Mouse (Mus musculus) MEL (cell line): ENCODE data around the gene Atf2. TPM values are rescaled to one million over a fixed set of nuclear protein-coding genes. Genes with fewer than 3 reads are reported as not detected.
A peak's percentile ranks its signal among the peaks of the same experiment; 100 is the strongest.

Experiments
- DNase-seq: peaks from one replicate; pipeline ENCODE4 v3.0.0; 2011; ENCODE audit warnings: low read depth, low spot score
- H3K27ac ChIP-seq: 2 replicates; pipeline ENCODE4 v1.5.1; 2012; ENCODE audit warnings: low read depth, mild to moderate bottlenecking, control low read depth, low read length, moderate library complexity; ENCODE audit not compliant: control insufficient read depth
- H3K27me3 ChIP-seq, 2 experiments: fragments of 150-350 bp in 1 of 2; sonication (generic) in 1 of 2; 2 replicates each; pipeline ENCODE4 v1.6.1; 2012; ENCODE audit warnings: low read length in 2 of 2, mild to moderate bottlenecking in 2 of 2, improper control_type of control experiment in 1 of 2, moderate library complexity in 1 of 2; ENCODE audit not compliant: insufficient read depth in 2 of 2, control insufficient read depth in 1 of 2
- H3K36me3 ChIP-seq, 2 experiments: 2 replicates each; pipeline ENCODE4 v1.6.1; 2012 to 2014; ENCODE audit warnings: low read length in 2 of 2, improper control_type of control experiment in 1 of 2, inconsistent platforms in 1 of 2, mild to moderate bottlenecking in 1 of 2; ENCODE audit not compliant: insufficient read depth in 2 of 2, control insufficient read depth in 1 of 2
- H3K4me1 ChIP-seq, 2 experiments: fragments of 150-350 bp in 1 of 2; sonication (generic) in 1 of 2; 2 replicates each; pipeline ENCODE4 v1.6.1; 2012; ENCODE audit warnings: low read length in 2 of 2, improper control_type of control experiment in 1 of 2, mild to moderate bottlenecking in 1 of 2; ENCODE audit not compliant: insufficient read depth in 2 of 2, control insufficient read depth in 1 of 2
- H3K4me3 ChIP-seq, 2 experiments: fragments of 150-350 bp in 1 of 2; sonication (generic) in 1 of 2; 2 replicates each; pipeline ENCODE4 v1.5.1; 2012; ENCODE audit warnings: low read depth in 2 of 2, low read length in 2 of 2, mild to moderate bottlenecking in 2 of 2, moderate library complexity in 2 of 2, control low read depth in 1 of 2, improper control_type of control experiment in 1 of 2; ENCODE audit not compliant: control insufficient read depth in 1 of 2, insufficient read depth in 1 of 2
- H3K79me2 ChIP-seq: 2 replicates; pipeline ENCODE4 v1.6.1; 2012; ENCODE audit warnings: mild to moderate bottlenecking, low read length, moderate library complexity; ENCODE audit not compliant: control insufficient read depth, poor library complexity, insufficient read depth
- H3K9ac ChIP-seq: 2 replicates; pipeline ENCODE4 v1.6.1; 2012; ENCODE audit warnings: low read depth, mild to moderate bottlenecking, control low read depth, low read length, moderate library complexity; ENCODE audit not compliant: control insufficient read depth, poor library complexity, severe bottlenecking
- H3K9me3 ChIP-seq: fragments of 150-350 bp; sonication (generic); replicated peaks from 2 replicates; pipeline ENCODE4 v1.6.1; 2012; ENCODE audit warnings: mild to moderate bottlenecking, low read length, improper control_type of control experiment, moderate library complexity; ENCODE audit not compliant: insufficient read depth
- BHLHE40 ChIP-seq: IDR thresholded peaks from 2 replicates; pipeline ENCODE4 v1.6.1; 2012; ENCODE audit warnings: low read depth, mild to moderate bottlenecking, inconsistent platforms, low read length, improper control_type of control experiment, borderline replicate concordance
- CHD1 ChIP-seq: IDR thresholded peaks from 2 replicates; pipeline ENCODE4 v1.6.1; 2012; ENCODE audit warnings: low read depth, mild to moderate bottlenecking, inconsistent platforms, low read length, improper control_type of control experiment
- CHD2 ChIP-seq: IDR thresholded peaks from 2 replicates; pipeline ENCODE4 v1.6.1; 2011; ENCODE audit warnings: low read length, improper control_type of control experiment
- CTCF ChIP-seq, 3 experiments: IDR thresholded peaks in 2 of 3; conservative IDR thresholded peaks in 1 of 3; 2 replicates each; pipeline ENCODE4 v1.5.1; 2011 to 2012; ENCODE audit warnings: low read length in 3 of 3, low read depth in 2 of 3, mild to moderate bottlenecking in 2 of 3, improper control_type of control experiment in 1 of 3, inconsistent platforms in 1 of 3, mixed read lengths in 1 of 3, moderate library complexity in 1 of 3; ENCODE audit not compliant: control insufficient read depth in 1 of 3, insufficient read depth in 1 of 3, poor library complexity in 1 of 3, severe bottlenecking in 1 of 3
- E2F4 ChIP-seq: IDR thresholded peaks from 2 replicates; pipeline ENCODE4 v1.6.1; 2011; ENCODE audit warnings: low read depth, low read length, improper control_type of control experiment, borderline replicate concordance
- ELF1 ChIP-seq: IDR thresholded peaks from 2 replicates; pipeline ENCODE4 v1.6.1; 2014; ENCODE audit warnings: low read depth, mild to moderate bottlenecking, inconsistent platforms, low read length, improper control_type of control experiment, moderate library complexity
- EP300 ChIP-seq, 2 experiments: IDR thresholded peaks; 2 replicates each; pipeline ENCODE4 v1.6.1; 2011; ENCODE audit warnings: improper control_type of control experiment in 2 of 2, low read length in 2 of 2, low read depth in 1 of 2, mild to moderate bottlenecking in 1 of 2
- ETS1 ChIP-seq: IDR thresholded peaks from 2 replicates; pipeline ENCODE4 v1.6.1; 2012; ENCODE audit warnings: low read depth, mild to moderate bottlenecking, inconsistent platforms, low read length, improper control_type of control experiment, moderate library complexity
- GATA1 ChIP-seq: IDR thresholded peaks from 2 replicates; pipeline ENCODE4 v1.6.1; 2011; ENCODE audit warnings: low read depth, low read length, improper control_type of control experiment
- KAT2A ChIP-seq: conservative IDR thresholded peaks from 2 replicates; pipeline ENCODE4 v1.6.1; 2012; ENCODE audit warnings: low read depth, low read length, improper control_type of control experiment, inconsistent platforms
- MAFK ChIP-seq: IDR thresholded peaks from 2 replicates; pipeline ENCODE4 v1.6.1; 2011; ENCODE audit warnings: low read depth, mild to moderate bottlenecking, low read length, improper control_type of control experiment, borderline replicate concordance
- MAX ChIP-seq: IDR thresholded peaks from 2 replicates; pipeline ENCODE4 v1.6.1; 2011; ENCODE audit warnings: low read length, improper control_type of control experiment
- MEF2A ChIP-seq: IDR thresholded peaks from 2 replicates; pipeline ENCODE4 v1.6.1; 2014; ENCODE audit warnings: low read depth, mild to moderate bottlenecking, inconsistent platforms, low read length, improper control_type of control experiment; ENCODE audit not compliant: poor library complexity, insufficient replicate concordance, severe bottlenecking; ENCODE audit errors: extremely low read depth
- MXI1 ChIP-seq: IDR thresholded peaks from 2 replicates; pipeline ENCODE4 v1.6.1; 2011; ENCODE audit warnings: mild to moderate bottlenecking, low read depth, low read length, improper control_type of control experiment
- MYB ChIP-seq: IDR thresholded peaks from 2 replicates; pipeline ENCODE4 v1.6.1; 2011; ENCODE audit warnings: mild to moderate bottlenecking, low read depth, low read length, improper control_type of control experiment
- NELFE ChIP-seq: IDR thresholded peaks from 2 replicates; pipeline ENCODE4 v1.6.1; 2011; ENCODE audit warnings: low read depth, low read length, improper control_type of control experiment
- NRF1 ChIP-seq: IDR thresholded peaks from 2 replicates; pipeline ENCODE4 v1.6.1; 2014; ENCODE audit warnings: low read depth, mild to moderate bottlenecking, inconsistent platforms, low read length, improper control_type of control experiment, moderate library complexity; ENCODE audit not compliant: poor library complexity, insufficient read depth, severe bottlenecking
- POLR2A ChIP-seq, 2 experiments: IDR thresholded peaks; 2 replicates each; pipeline ENCODE4 v1.6.1; 2011 to 2012; ENCODE audit warnings: low read length in 2 of 2, mild to moderate bottlenecking in 2 of 2, control low read depth in 1 of 2, improper control_type of control experiment in 1 of 2, low read depth in 1 of 2, moderate library complexity in 1 of 2; ENCODE audit not compliant: control insufficient read depth in 1 of 2, insufficient read depth in 1 of 2, poor library complexity in 1 of 2
- POLR2AphosphoS2 ChIP-seq: IDR thresholded peaks from 2 replicates; pipeline ENCODE4 v1.6.1; 2011; ENCODE audit warnings: low read length, improper control_type of control experiment
- POLR2AphosphoS5 ChIP-seq: IDR thresholded peaks from 2 replicates; pipeline ENCODE4 v1.6.1; 2012; ENCODE audit warnings: low read depth, borderline replicate concordance, mild to moderate bottlenecking, inconsistent platforms, low read length, moderate library complexity, mixed read lengths
- RAD21 ChIP-seq: IDR thresholded peaks from 2 replicates; pipeline ENCODE4 v1.6.1; 2011; ENCODE audit warnings: mild to moderate bottlenecking, low read depth, low read length, improper control_type of control experiment
- RCOR1 ChIP-seq: IDR thresholded peaks from 2 replicates; pipeline ENCODE4 v1.6.1; 2012; ENCODE audit warnings: low read depth, mild to moderate bottlenecking, inconsistent platforms, low read length, improper control_type of control experiment
- SIN3A ChIP-seq: IDR thresholded peaks from 2 replicates; pipeline ENCODE4 v1.6.1; 2012; ENCODE audit warnings: low read length, improper control_type of control experiment, inconsistent platforms
- SMC3 ChIP-seq: IDR thresholded peaks from 2 replicates; pipeline ENCODE4 v1.6.1; 2011; ENCODE audit warnings: low read depth, low read length, improper control_type of control experiment
- TAL1 ChIP-seq: IDR thresholded peaks from 2 replicates; pipeline ENCODE4 v1.6.1; 2012; ENCODE audit warnings: mild to moderate bottlenecking, inconsistent platforms, low read length, moderate library complexity, mixed read lengths
- TBP ChIP-seq: IDR thresholded peaks from 2 replicates; pipeline ENCODE4 v1.8.0; 2011; ENCODE audit warnings: low read depth, low read length, improper control_type of control experiment
- TCF12 ChIP-seq: IDR thresholded peaks from 2 replicates; pipeline ENCODE4 v1.6.1; 2014; ENCODE audit warnings: low read depth, mild to moderate bottlenecking, inconsistent platforms, low read length, improper control_type of control experiment, moderate library complexity
- UBTF ChIP-seq: IDR thresholded peaks from 2 replicates; pipeline ENCODE4 v1.6.1; 2012; ENCODE audit warnings: low read depth, mild to moderate bottlenecking, inconsistent platforms, low read length, improper control_type of control experiment, moderate library complexity, borderline replicate concordance; ENCODE audit not compliant: insufficient read depth
- USF1 ChIP-seq: IDR thresholded peaks from 2 replicates; pipeline ENCODE4 v1.6.1; 2014; ENCODE audit warnings: low read depth, mild to moderate bottlenecking, inconsistent platforms, low read length, improper control_type of control experiment, moderate library complexity
- ZC3H11A ChIP-seq: IDR thresholded peaks from 2 replicates; pipeline ENCODE4 v1.6.1; 2012; ENCODE audit warnings: low read depth, mild to moderate bottlenecking, inconsistent platforms, low read length, improper control_type of control experiment
- ZKSCAN1 ChIP-seq: IDR thresholded peaks from 2 replicates; pipeline ENCODE4 v1.6.1; 2012; ENCODE audit warnings: low read depth, mild to moderate bottlenecking, inconsistent platforms, low read length, improper control_type of control experiment, moderate library complexity
- ZNF384 ChIP-seq: IDR thresholded peaks from 2 replicates; pipeline ENCODE4 v1.6.1; 2012; ENCODE audit warnings: low read depth, mild to moderate bottlenecking, inconsistent platforms, low read length, improper control_type of control experiment
- polyA plus RNA-seq, 2 experiments: library from polyadenylated mRNA; stranded (reverse) in 1 of 2; unstranded in 1 of 2; fragments of >175 nt in 1 of 2; fragments of >200 nt in 1 of 2; gene quantifications; 2 replicates each; pipeline versions ENCODE4 v1.2.1 to v1.2.4; 2012; ENCODE audit warnings: low replicate concordance in 2 of 2, low read depth in 1 of 2; ENCODE audit not compliant: insufficient read length in 2 of 2, insufficient read depth in 1 of 2, missing spikeins in 1 of 2
- total RNA-seq: library from RNA; depleted of rRNA; stranded (reverse); fragments of 300-350 nt; gene quantifications from 2 replicates; pipeline ENCODE4 v1.2.3, GENCODE M21; 2012

The Atf2 gene
- total and polyA plus RNA-seq, 3 experiments, result 16.8 to 82.3 (median 36.7) TPM

GRCm38 (mm10) chr2:73860046-73860624 lies 32.3 kb downstream of the Atf2 start (continued):
- TF ChIP-seq RCOR1, result peak; percentile 57; the same call in 1 of the 2 replicates
- no peak for TF ChIP-seq MXI1
- no peak for TF ChIP-seq USF1
- TF ChIP-seq TAL1, result 0 out of 2 replicates have a peak, but pooled peaks have one; percentile 23
- TF ChIP-seq POLR2A (IDR thresholded peaks at IDR 0.05; ENCODE audit: control insufficient read depth in 1 of 2, insufficient read depth in 1 of 2, low read depth in 1 of 2, low read length in 2 of 2, poor library complexity in 1 of 2), result no peak
- no peak for TF ChIP-seq CHD1
- no peak for TF ChIP-seq UBTF
- no peak for TF ChIP-seq KAT2A
- TF ChIP-seq MYB, result no peak
- TF ChIP-seq NRF1, result no peak
- no peak for TF ChIP-seq SIN3A
- 0 out of 2 replicates have a peak, but pooled peaks have one; percentile 38 for TF ChIP-seq ETS1
- no peak for TF ChIP-seq CHD2
- TF ChIP-seq ELF1, result no peak
- TF ChIP-seq ZC3H11A, result no peak
- peak; percentile 18; the same call in 1 of the 2 replicates for TF ChIP-seq GATA1
- TF ChIP-seq MAFK, result no peak
- no peak for TF ChIP-seq BHLHE40
- TF ChIP-seq TCF12, result peak; percentile 29; the same call in 1 of the 2 replicates
- no peak for TF ChIP-seq CTCF (IDR thresholded peaks at IDR 0.05 in 2 of 3, conservative IDR thresholded peaks at IDR 0.05 in 1 of 3; ENCODE audit: control insufficient read depth in 1 of 3, insufficient read depth in 1 of 3, low read depth in 2 of 3, low read length in 3 of 3, poor library complexity in 1 of 3, severe bottlenecking in 1 of 3)

DNA sequence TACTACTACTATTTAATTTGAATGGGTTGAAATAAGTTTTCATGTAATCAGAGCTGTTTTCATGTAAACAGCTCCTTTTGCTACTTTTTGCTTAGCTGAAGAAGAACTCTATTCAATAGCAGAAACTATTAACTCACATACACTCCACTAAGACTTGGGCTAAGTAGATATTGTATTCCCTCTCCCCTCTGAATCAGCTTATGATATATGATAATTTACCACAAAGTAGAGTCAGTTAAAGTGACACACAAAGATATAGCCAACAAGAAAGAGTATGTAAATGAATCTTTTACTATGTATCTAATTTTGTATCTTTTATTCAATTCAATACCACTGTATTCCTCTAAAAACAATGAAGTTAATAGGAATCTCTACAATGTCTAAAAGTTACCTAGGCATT lies 35.1 kb downstream of the Atf2 start:
- H3K27ac ChIP-seq, result peak overlapping the region; percentile 62
- no peak for TF ChIP-seq MEF2A
- no peak for TF ChIP-seq MAFK
- TF ChIP-seq CHD2, result no peak
- TF ChIP-seq GATA1, result peak; percentile 55; the same call in 1 of the 2 replicates
- no peak for TF ChIP-seq CHD1
- TF ChIP-seq MAX, result no peak
- no peak for TF ChIP-seq UBTF
- TF ChIP-seq POLR2AphosphoS5, result no peak
- TF ChIP-seq NELFE, result no peak
- TF ChIP-seq USF1, result no peak
- TF ChIP-seq SMC3, result no peak
- TF ChIP-seq NRF1, result no peak
- TF ChIP-seq TCF12, result peak; percentile 55
- no peak for TF ChIP-seq TBP
- TF ChIP-seq RAD21, result no peak
- TF ChIP-seq ETS1, result no peak
- TF ChIP-seq SIN3A, result 0 out of 2 replicates have a peak, but pooled peaks have one; percentile 39
- TF ChIP-seq MXI1, result no peak
- peak; percentile 37; the same call in 1 of the 2 replicates for TF ChIP-seq MYB
- TF ChIP-seq EP300 (IDR thresholded peaks at IDR 0.05; ENCODE audit: low read depth in 1 of 2, low read length in 2 of 2), result peak; percentile 57 to 86
- no peak for TF ChIP-seq CTCF (IDR thresholded peaks at IDR 0.05 in 2 of 3, conservative IDR thresholded peaks at IDR 0.05 in 1 of 3; ENCODE audit: control insufficient read depth in 1 of 3, insufficient read depth in 1 of 3, low read depth in 2 of 3, low read length in 3 of 3, poor library complexity in 1 of 3, severe bottlenecking in 1 of 3)
- no peak for TF ChIP-seq ZNF384
- no peak for TF ChIP-seq POLR2AphosphoS2
- TF ChIP-seq ZKSCAN1, result no peak
- no peak for TF ChIP-seq E2F4

More for the DNA sequence above, 35.1 kb downstream of the Atf2 start:
- peak; percentile 50 for DNase-seq
- H3K79me2 ChIP-seq, result peaks cover 3% of the 10 kb centered on the region; the same call in 1 of the 2 replicates
- H3K9me3 ChIP-seq, result no peaks in the 10 kb centered on the region
- H3K36me3 ChIP-seq, result peaks cover 5 to 33% of the 10 kb centered on the region in 2 experiments
- H3K27me3 ChIP-seq, result no peaks in the 10 kb centered on the region
- peak overlapping the region; percentile 36; the same call in 1 of the 2 replicates for H3K9ac ChIP-seq
- H3K4me1 ChIP-seq, result peaks cover 3 to 24% of the 10 kb centered on the region in 2 experiments; a peak in 3 of 4 replicates
- H3K4me3 ChIP-seq, result peak overlapping the region in 1 of 2 experiments; percentile 3; a peak in 1 of 4 replicates
